Mouse (Mus musculus) kidney, adult 2 months (tissue): Measurements from ENCODE around the gene 4930539E08Rik.

Source experiments
- CTCF ChIP-seq: fragments of 200-500 bp; conservative IDR thresholded peaks from 2 replicates; pipeline ENCODE4 v1.5.1; 2011; ENCODE audit warnings: low read depth, mild to moderate bottlenecking, control low read depth, low read length, moderate library complexity, mixed read lengths; ENCODE audit not compliant: insufficient read depth, insufficient read length
- POLR2A ChIP-seq: fragments of 200-500 bp; IDR thresholded peaks from one replicate; pipeline ENCODE4 v1.6.1; 2011; ENCODE audit warnings: low read depth, low read length, control low read depth

GRCm38 (mm10) chr17:28899427-28899826 lies 15.7 kb downstream of the 4930539E08Rik start:
- TF ChIP-seq POLR2A (no peak), CTCF (no peak)
